Mouse (Mus musculus): ENCODE measurements around the gene Wdr78. TPM values are rescaled to one million over a fixed set of nuclear protein-coding genes. Genes with fewer than 3 reads are reported as not detected.

The Wdr78 gene
- polyA plus RNA-seq, 1 experiment from 2014 or later = 3.8 TPM

- no peak overlapping the region for H3K9ac ChIP-seq (replicated peaks; ENCODE audit: low read depth, low read length)
- 62% methylated on average over 3 of the region's 3 CpGs for WGBS
- H3K4me1 ChIP-seq (replicated peaks; ENCODE audit: control insufficient read depth, insufficient read depth, low read length) = no peaks in the 10 kb centered on the region
- no peak for ATAC-seq
- H3K27ac ChIP-seq (ENCODE audit: low read length) = no peak overlapping the region
- no peaks in the 10 kb centered on the region for H3K9me3 ChIP-seq (ENCODE audit: control insufficient read depth, low read length)
- H3K4me2 ChIP-seq (ENCODE audit: low read length) = no peak overlapping the region
- no peak overlapping the region for H3K4me3 ChIP-seq (replicated peaks; ENCODE audit: low read length)
- H3K36me3 ChIP-seq (ENCODE audit: control insufficient read depth, insufficient read depth) = no peaks in the 10 kb centered on the region
- H3K27me3 ChIP-seq (replicated peaks; ENCODE audit: control insufficient read depth, insufficient read depth, low read length) = no peaks in the 10 kb centered on the region
Observed at GRCm38 (mm10) chr4:102991685-102992084, 122.7 kb downstream of the Wdr78 start.

- no peak for ATAC-seq
- no peaks in the 10 kb centered on the region for H3K9me3 ChIP-seq (ENCODE audit: control insufficient read depth, low read length)
- WGBS = 84% methylated on average over 11 of the region's 11 CpGs
Observed at GRCm38 (mm10) chr4:102990595-102991340, 123.6 kb downstream of the Wdr78 start.

GRCm38 (mm10) chr4:102990016-102990415 lies 124.3 kb downstream of the Wdr78 start:
- Histone ChIP-seq H3K27me3 (replicated peaks; ENCODE audit: control insufficient read depth, insufficient read depth, low read length) (no peaks in the 10 kb centered on the region), H3K4me1 (replicated peaks; ENCODE audit: control insufficient read depth, insufficient read depth, low read length) (no peaks in the 10 kb centered on the region), H3K4me2 (ENCODE audit: low read length) (no peak overlapping the region), H3K4me3 (replicated peaks; ENCODE audit: low read length) (no peak overlapping the region), H3K9me3 (ENCODE audit: control insufficient read depth, low read length) (no peaks in the 10 kb centered on the region), H3K9ac (replicated peaks; ENCODE audit: low read depth, low read length) (no peak overlapping the region), H3K27ac (ENCODE audit: low read length) (no peak overlapping the region), H3K36me3 (ENCODE audit: control insufficient read depth, insufficient read depth) (no peaks in the 10 kb centered on the region)
- ATAC-seq = no peak
- WGBS = 77% methylated on average over 4 of the region's 4 CpGs

More at GRCm38 (mm10) chr4:102990595-102991340, 123.6 kb downstream of the Wdr78 start:
- Histone ChIP-seq H3K27me3 (replicated peaks; ENCODE audit: control insufficient read depth, insufficient read depth, low read length) (no peaks in the 10 kb centered on the region), H3K27ac (ENCODE audit: low read length) (no peak overlapping the region), H3K9ac (replicated peaks; ENCODE audit: low read depth, low read length) (no peak overlapping the region), H3K4me2 (ENCODE audit: low read length) (no peak overlapping the region), H3K4me1 (replicated peaks; ENCODE audit: control insufficient read depth, insufficient read depth, low read length) (no peaks in the 10 kb centered on the region), H3K4me3 (replicated peaks; ENCODE audit: low read length) (no peak overlapping the region), H3K36me3 (ENCODE audit: control insufficient read depth, insufficient read depth) (no peaks in the 10 kb centered on the region)

- Histone ChIP-seq H3K4me2 (ENCODE audit: low read length) (no peak overlapping the region), H3K27ac (ENCODE audit: low read length) (no peak overlapping the region), H3K4me1 (replicated peaks; ENCODE audit: control insufficient read depth, insufficient read depth, low read length) (no peaks in the 10 kb centered on the region), H3K9ac (replicated peaks; ENCODE audit: low read depth, low read length) (no peak overlapping the region), H3K4me3 (replicated peaks; ENCODE audit: low read length) (no peak overlapping the region), H3K27me3 (replicated peaks; ENCODE audit: control insufficient read depth, insufficient read depth, low read length) (no peaks in the 10 kb centered on the region), H3K36me3 (ENCODE audit: control insufficient read depth, insufficient read depth) (no peaks in the 10 kb centered on the region), H3K9me3 (ENCODE audit: control insufficient read depth, low read length) (no peaks in the 10 kb centered on the region)
- no peak for ATAC-seq
- 80% methylated on average over 5 of the region's 5 CpGs for WGBS
Observed at GRCm38 (mm10) chr4:102989391-102989790, 125.0 kb downstream of the Wdr78 start.

- Histone ChIP-seq H3K36me3 (ENCODE audit: control insufficient read depth, insufficient read depth) (no peaks in the 10 kb centered on the region), H3K9me3 (ENCODE audit: control insufficient read depth, low read length) (no peaks in the 10 kb centered on the region)
- WGBS = 79% methylated on average over 6 of the region's 6 CpGs
Observed at GRCm38 (mm10) chr4:102988526-102988925, 125.8 kb downstream of the Wdr78 start.

More at GRCm38 (mm10) chr4:102988526-102988925, 125.8 kb downstream of the Wdr78 start:
- H3K4me1 ChIP-seq (replicated peaks; ENCODE audit: control insufficient read depth, insufficient read depth, low read length) = no peaks in the 10 kb centered on the region
- no peaks in the 10 kb centered on the region for H3K27me3 ChIP-seq (replicated peaks; ENCODE audit: control insufficient read depth, insufficient read depth, low read length)
- no peak overlapping the region for H3K27ac ChIP-seq (ENCODE audit: low read length)
- no peak overlapping the region for H3K4me2 ChIP-seq (ENCODE audit: low read length)
- H3K4me3 ChIP-seq (replicated peaks; ENCODE audit: low read length) = no peak overlapping the region
- H3K9ac ChIP-seq (replicated peaks; ENCODE audit: low read depth, low read length) = no peak overlapping the region
- no peak for ATAC-seq

Other genes with a start within 250 kb of the Wdr78 start
- gene Tctex1d1, start 135.9 kb downstream of the Wdr78 start, polyA plus RNA-seq (2015; fragmentation: Nextera tagmentation; extraction: Ambion mirVana) = 0.53 and 1.1 TPM in 2 replicates
- gene Insl5, start 87.7 kb downstream of the Wdr78 start, polyA plus RNA-seq (2015; fragmentation: Nextera tagmentation; extraction: Ambion mirVana) = 0.37 and 0.41 TPM in 2 replicates
- gene Mier1, start 165 bp downstream of the Wdr78 start, polyA plus RNA-seq (2015; fragmentation: Nextera tagmentation; extraction: Ambion mirVana) = 34.0 and 38.7 TPM in 2 replicates
- gene Slc35d1, start 100.6 kb upstream of the Wdr78 start, polyA plus RNA-seq (2015; fragmentation: Nextera tagmentation; extraction: Ambion mirVana) = 3.7 and 5.8 TPM in 2 replicates
- not detected in 2 replicates for gene 4921539E11Rik, start 176.3 kb upstream of the Wdr78 start, polyA plus RNA-seq (2015; fragmentation: Nextera tagmentation; extraction: Ambion mirVana)
- 15.1 and 21.6 TPM in 2 replicates for gene Oma1, start 199.3 kb upstream of the Wdr78 start, polyA plus RNA-seq (2015; fragmentation: Nextera tagmentation; extraction: Ambion mirVana)

All from forebrain, embryonic 16.5 days (tissue).